9 mouse cellular contexts compared by ENCODE assay signal in genomic region chr2:28622521-28623124, GRCm38 (mm10). TPM values are rescaled to one million over a fixed set of nuclear protein-coding genes. Genes with fewer than 3 reads are reported as not detected.
A peak's percentile ranks its signal among the peaks of the same experiment; 100 is the strongest.
DNase-seq lines count a peak whose midpoint lies in the region; ATAC-seq and TF ChIP-seq lines count a peak whose summit lies in the region.
"Had no signal": no experiment of that assay in that cellular context is flagged by ENCODE, and none has a peak within 500 bp of the region (broad histone marks: within the 10 kb centered on the region; RNA-seq: fewer than 3 reads in every experiment).

No protein-coding gene starts in this region.

- H3K4me2 ChIP-seq in liver, embryonic 15.5 days = peak overlapping the region; percentile 74

- peak; percentile 87; the same call in 1 of the 2 replicates for TF ChIP-seq CTCF in gastrocnemius, adult 2 months (IDR thresholded peaks at IDR 0.05)

- H3K9ac ChIP-seq in liver, embryonic 15.5 days = 0 out of 2 replicates have a peak overlapping the region, but pooled peaks have one; percentile 40

- H3K27me3 ChIP-seq in liver, embryonic 15.5 days = no peaks in the 10 kb centered on the region; the same call in 1 of the 2 replicates

- peaks cover 41% of the 10 kb centered on the region for H3K4me1 ChIP-seq in liver, embryonic 15.5 days (replicated peaks)

- 0 out of 2 replicates have a peak, but pooled peaks have one; percentile 17 for ATAC-seq in liver, embryonic 15.5 days (ENCODE audit: insufficient read depth)

- 15% methylated on average over 10 of the region's 10 CpGs for WGBS in liver, embryonic 15.5 days (ENCODE audit: insufficient replicate concordance)

- H3K9me3 ChIP-seq in liver, embryonic 15.5 days (replicated peaks) = no peaks in the 10 kb centered on the region

- intact Hi-C loops in gastrocnemius, adult 2 months (cut with DNase I) = loop anchor here (1.0 kb wide), 1 partner anchor 30 kb away; no protein-coding TSS in a partner anchor
- intact Hi-C loops in gastrocnemius, postnatal 36 days (cut with DNase I) = loop anchor here (2.0 kb wide), 1 partner anchor 30 kb away; no protein-coding TSS in a partner anchor

- no peak overlapping the region for H3K4me3 ChIP-seq in gastrocnemius, adult 2 months
- peak overlapping the region; percentile 80 for H3K4me3 ChIP-seq in liver, embryonic 15.5 days (replicated peaks)

- no peak overlapping the region for H3K27ac ChIP-seq in gastrocnemius, adult 2 months
- H3K27ac ChIP-seq in liver, embryonic 15.5 days (replicated peaks) = no peak overlapping the region; the same call in 1 of the 2 replicates
- H3K27ac ChIP-seq: macrophage had no signal

- peaks cover 17% of the 10 kb centered on the region for H3K36me3 ChIP-seq in liver, embryonic 15.5 days (replicated peaks)

- peak; percentile 53 for DNase-seq in gastrocnemius, adult 2 months
- no peak for DNase-seq in gastrocnemius, postnatal 36 days
- peak; percentile 29 for DNase-seq in right cerebral cortex, postnatal 4 days
- DNase-seq in right cerebral cortex, postnatal 36 days (ENCODE audit: low spot score in 2 of 2) = no peak
- peak; percentile 34 for DNase-seq in embryo, embryonic 9.5 days (ENCODE audit: extremely low spot score)
- peak; percentile 60 to 83 for DNase-seq in spleen, postnatal 10 days (ENCODE audit: low spot score in 2 of 2)
- no peak for DNase-seq in frontal cortex, postnatal 10 days (ENCODE audit: low spot score in 2 of 2)

RNA-seq across cellular contexts. Expression of gene Gfi1b, which starts 0.8 kb away (rescaled TPM):
- total RNA-seq in gastrocnemius, adult 2 months (2021) = not detected
- not detected for total RNA-seq in gastrocnemius, postnatal 36 days (2021)
- 88.2 and 91.9 TPM in 2 replicates for polyA plus RNA-seq in liver, embryonic 15.5 days (2015; fragmentation: Nextera tagmentation; extraction: Ambion mirVana)

RNA-seq across cellular contexts. Expression of gene Tsc1, which starts 18.4 kb away (rescaled TPM):
- 10 to 100 TPM; 42.5 to 45.9 TPM for total RNA-seq in gastrocnemius, adult 2 months (2021)
- 10 to 100 TPM; 30.4 to 35.5 TPM for total RNA-seq in gastrocnemius, postnatal 36 days (2021)
- 8.9 and 10.0 TPM in 2 replicates for polyA plus RNA-seq in liver, embryonic 15.5 days (2015; fragmentation: Nextera tagmentation; extraction: Ambion mirVana)

RNA-seq across cellular contexts. Expression of gene Gtf3c5, which starts 39.1 kb away (rescaled TPM):
- total RNA-seq in gastrocnemius, adult 2 months (2021) = 1 to 10 TPM; 7.2 to 8.0 TPM
- 1 to 10 TPM; 5.9 to 6.2 TPM for total RNA-seq in gastrocnemius, postnatal 36 days (2021)
- 12.6 and 14.3 TPM in 2 replicates for polyA plus RNA-seq in liver, embryonic 15.5 days (2015; fragmentation: Nextera tagmentation; extraction: Ambion mirVana)

RNA-seq across cellular contexts. Expression of gene Cel, which starts 59.4 kb away (rescaled TPM):
- total RNA-seq in gastrocnemius, adult 2 months (2021) = not detected
- not detected for total RNA-seq in gastrocnemius, postnatal 36 days (2021)
- polyA plus RNA-seq in liver, embryonic 15.5 days (2015; fragmentation: Nextera tagmentation; extraction: Ambion mirVana) = 0.45 and 5.1 TPM in 2 replicates
- polyA plus RNA-seq: macrophage had no signal

Comparison
In these comparisons a context has a peak if more than half of its experiments do, and no peak if none do; other contexts are left out.
1. DNase-seq: peak in gastrocnemius, adult 2 months (single experiment), right cerebral cortex, postnatal 4 days (single experiment), embryo, embryonic 9.5 days (single experiment) and spleen, postnatal 10 days (2 of 2); none in gastrocnemius, postnatal 36 days (0 of 2), right cerebral cortex, postnatal 36 days (0 of 2) and frontal cortex, postnatal 10 days (0 of 2).